Mouse (Mus musculus) kidney, adult 10 weeks (tissue): ENCODE data around the gene Nbea. TPM values are rescaled to one million over a fixed set of nuclear protein-coding genes. Genes with fewer than 3 reads are reported as not detected.

Experiments
- polyA plus RNA-seq: library from polyadenylated mRNA; stranded (reverse); fragments of 350-450 nt; fragmentation: Illumina TruSeq; extraction: RNeasy Lipid Tissue Mini Kit (QIAGEN cat#74804); gene quantifications from one replicate; pipeline ENCODE4 v1.2.3, GENCODE M21; 2014; ENCODE audit warnings: low read depth, low replicate concordance

The Nbea gene
- polyA plus RNA-seq: 20.9 TPM

GRCm38 (mm10) chr3:56183159-56184133 lies at the start of gene Nbea:
Gene Nbea, minus strand, starts transcription at chr3:56183701.

DNA sequence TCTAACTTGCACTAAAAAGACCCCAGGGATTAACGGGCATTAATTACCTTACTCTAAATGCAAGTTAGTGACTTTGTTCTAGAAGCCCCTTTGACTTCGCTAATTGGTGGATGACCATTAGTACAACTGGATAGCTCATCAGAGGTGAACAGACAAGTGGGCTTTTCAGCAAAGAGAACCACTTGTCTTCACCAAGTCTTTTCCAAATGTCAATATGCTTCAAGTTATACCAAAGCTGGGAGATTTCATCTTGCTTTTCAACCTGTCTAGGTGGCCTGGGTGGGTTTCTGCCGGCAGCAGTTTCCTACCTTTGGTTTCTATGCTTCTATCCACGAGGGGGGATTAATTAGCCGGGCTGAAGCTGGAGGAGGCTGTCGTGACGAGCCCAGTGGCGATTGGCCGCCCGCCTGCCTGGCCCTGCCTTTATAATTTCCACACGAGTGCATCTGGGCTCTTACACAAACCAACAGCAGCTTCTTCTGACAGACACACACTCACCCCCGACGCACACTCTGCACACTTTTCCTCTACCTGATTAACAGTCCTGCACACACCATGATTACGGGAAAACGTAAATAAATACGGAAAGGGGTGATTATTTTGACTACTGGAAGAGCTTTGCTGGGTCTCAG lies 401.3 kb downstream of the Nbea start, which contains the start of gene Mab21l1:
TSS of gene Mab21l1 (plus strand) at position 455 of the 632 bp plus-strand sequence.

